ENCODE assay signal across 20 mouse cellular contexts in genomic region chr17:53456742-53457141, GRCm38 (mm10). TPM values are rescaled to one million over a fixed set of nuclear protein-coding genes. Genes with fewer than 3 reads are reported as not detected.
"Had no signal": no experiment of that assay in that cellular context is flagged by ENCODE, and none has a peak within 500 bp of the region (broad histone marks: within the 10 kb centered on the region; RNA-seq: fewer than 3 reads in every experiment).

No protein-coding gene starts in this region.

- DNase-seq: liver, postnatal 0 days; lung, adult 2 months; lung, postnatal 14 days; lung, postnatal 4 days; midbrain, embryonic 14.5 days; right cerebral cortex, postnatal 14 days; thymus, adult 2 months; thymus, postnatal 25 days; thymus, postnatal 4 days had no signal

- H3K27ac ChIP-seq: liver, embryonic 15.5 days; lung, embryonic 15.5 days; midbrain, embryonic 10.5 days; midbrain, embryonic 12.5 days; neural tube, embryonic 12.5 days; stomach, embryonic 15.5 days; stomach, postnatal 0 days had no signal

- H3K36me3 ChIP-seq: liver, embryonic 15.5 days; lung, embryonic 15.5 days; midbrain, embryonic 10.5 days; midbrain, embryonic 12.5 days; neural tube, embryonic 12.5 days; stomach, embryonic 15.5 days had no signal

- H3K27me3 ChIP-seq: liver, embryonic 15.5 days; lung, embryonic 15.5 days; megakaryocyte, embryonic 14.5 days; midbrain, embryonic 12.5 days; neural tube, embryonic 12.5 days; stomach, embryonic 15.5 days had no signal

- H3K9me3 ChIP-seq: liver, embryonic 15.5 days; lung, embryonic 15.5 days; midbrain, embryonic 10.5 days; neural tube, embryonic 12.5 days; stomach, embryonic 15.5 days had no signal

- H3K4me1 ChIP-seq: liver, embryonic 15.5 days; lung, embryonic 15.5 days; midbrain, embryonic 10.5 days; midbrain, embryonic 12.5 days; neural tube, embryonic 12.5 days; stomach, embryonic 15.5 days had no signal

- H3K9ac ChIP-seq: liver, embryonic 15.5 days; liver, postnatal 0 days; lung, embryonic 15.5 days; midbrain, embryonic 12.5 days; neural tube, embryonic 12.5 days; stomach, embryonic 15.5 days had no signal

- ATAC-seq: liver, postnatal 0 days; lung, postnatal 0 days; midbrain, embryonic 16.5 days had no signal

- H3K4me3 ChIP-seq: liver, embryonic 15.5 days; lung, embryonic 15.5 days; megakaryocyte, embryonic 14.5 days; midbrain, embryonic 10.5 days; midbrain, embryonic 12.5 days; myocyte; neural tube, embryonic 12.5 days; stomach, embryonic 15.5 days had no signal

RNA-seq across cellular contexts. Expression of gene Efhb, which starts 6.4 kb away (rescaled TPM):
- polyA plus RNA-seq: liver, embryonic 15.5 days had no signal
